Mouse (Mus musculus): ENCODE measurements around the gene Ubl3. TPM values are rescaled to one million over a fixed set of nuclear protein-coding genes. Genes with fewer than 3 reads are reported as not detected.

Gene Ubl3
- polyA plus RNA-seq, 1 experiment from 2014 or later = 73.2 TPM

Other genes with a start within 250 kb of the Ubl3 start
- 22.5 and 22.6 TPM in 2 replicates for gene Slc7a1, start 152.9 kb downstream of the Ubl3 start, polyA plus RNA-seq (2014; fragmentation: Nextera tagmentation; extraction: Ambion mirVana)